Mouse (Mus musculus) layer of hippocampus, adult 9-10 months (tissue): ENCODE measurements at regions not wholly inside any gene's neighbourhood (a gene's known extent, or its start where the extent isn't known, plus 50 kb on each side); places are given as distances from the start of the nearest gene placed in this dataset.

Source experiments
- DNase-seq: peaks from one replicate; pipeline ENCODE4 v3.0.0; 2022; ENCODE audit warnings: low spot score

DNA sequence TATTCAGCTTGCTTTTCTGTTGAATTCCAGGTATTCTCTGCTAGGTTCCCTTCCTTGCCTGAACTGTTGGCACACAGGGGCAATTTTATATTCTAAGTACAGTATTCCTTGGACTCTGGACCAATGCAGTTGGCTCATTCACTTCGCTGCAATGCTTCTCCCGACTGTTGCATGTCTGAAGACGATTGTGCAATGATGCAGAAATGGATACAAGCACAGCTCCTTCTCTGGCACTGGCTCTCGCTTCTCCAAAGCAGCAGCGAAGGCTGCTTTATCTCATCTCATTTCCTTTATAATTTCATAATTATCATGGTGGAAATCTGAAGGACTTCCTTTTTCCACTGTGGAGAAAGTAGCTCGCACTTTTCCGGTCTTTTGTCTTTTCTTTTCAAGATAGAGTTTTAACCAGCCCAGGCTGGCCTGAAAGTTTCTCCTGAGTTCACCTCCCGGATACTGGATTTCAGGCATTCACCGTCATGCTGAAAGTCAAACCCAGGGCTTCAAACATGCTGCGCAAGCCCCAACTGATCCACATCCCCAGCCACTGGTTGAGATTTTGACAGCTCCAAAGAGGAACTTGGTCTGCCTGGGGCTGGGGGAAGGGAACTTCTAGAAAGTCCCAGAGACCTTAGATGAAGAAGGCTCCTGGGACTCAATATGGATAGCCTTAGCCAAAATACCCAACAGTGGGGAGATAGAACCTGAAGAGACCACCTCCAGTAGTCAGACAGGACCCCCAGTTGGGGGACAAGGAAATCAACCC, 55.6 kb upstream of the Akirin2 start:
- no peak for DNase-seq

DNA sequence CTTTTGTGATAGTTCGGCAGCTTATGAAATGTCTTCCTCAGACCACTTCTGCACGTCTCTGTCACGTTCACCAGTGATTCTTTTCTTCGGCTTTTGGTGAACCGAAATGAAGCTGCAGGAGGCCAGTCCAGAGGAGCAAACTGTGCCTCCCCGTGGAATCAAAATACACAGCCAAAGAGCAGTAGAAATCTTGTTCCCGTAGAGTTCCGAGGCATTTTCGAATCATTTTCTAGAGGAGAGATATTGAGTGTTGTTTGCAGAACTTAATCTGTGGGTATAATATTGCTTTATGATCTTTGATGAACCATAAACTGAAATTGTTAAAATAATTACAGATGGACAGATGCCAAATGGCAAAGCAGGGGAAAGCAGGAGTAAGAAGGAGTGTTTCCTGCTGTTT, 52.4 kb upstream of the Akirin2 start:
- no peak for DNase-seq

DNA sequence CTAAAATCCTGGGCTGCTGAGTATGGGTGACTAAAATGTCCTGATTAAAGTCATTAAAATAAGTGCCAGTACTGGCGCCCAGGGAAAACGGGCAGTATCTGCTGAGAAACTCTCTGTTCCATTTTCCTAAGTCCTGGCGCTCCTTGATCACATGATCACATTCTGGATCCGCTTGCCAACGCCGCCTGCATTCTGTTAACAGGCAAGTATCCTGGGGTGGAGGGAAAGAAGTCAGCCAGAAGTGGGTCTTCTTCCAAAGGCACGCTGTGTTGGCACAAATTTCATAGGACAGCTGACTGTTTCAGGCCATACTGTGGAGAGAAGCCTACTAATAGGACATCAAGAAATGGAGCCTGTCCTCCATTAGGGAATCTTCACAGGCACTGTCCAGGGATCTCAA, 52.0 kb upstream of the Akirin2 start:
- DNase-seq, result no peak

DNA sequence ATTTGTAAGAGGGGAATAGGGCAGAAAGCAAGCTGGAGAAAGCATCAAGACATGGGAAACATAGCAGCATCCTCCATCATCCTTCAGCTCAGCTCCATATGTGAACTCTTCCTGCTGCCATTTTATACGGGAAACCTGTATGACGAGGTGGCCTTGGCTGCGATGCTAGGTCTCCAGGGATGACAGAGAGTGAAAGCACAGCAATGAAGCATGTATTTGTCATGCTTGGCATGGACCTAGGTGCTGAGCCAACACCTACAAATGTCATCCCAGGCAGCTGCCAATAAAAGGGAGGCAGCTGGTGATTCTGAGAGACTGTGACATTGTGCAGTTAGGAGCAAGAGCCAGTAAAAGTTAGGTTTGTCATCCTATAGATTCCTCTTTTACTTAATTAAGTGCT, 51.0 kb upstream of the Akirin2 start:
- no peak for DNase-seq
